Mouse (Mus musculus) liver, embryonic 14.5 days (tissue): ENCODE data around the gene Prlr.

Experiments
- CTCF ChIP-seq: IDR thresholded peaks from 2 replicates; pipeline ENCODE4 v1.5.1; 2016; ENCODE audit warnings: antibody characterized with exemption, low read depth, control low read depth
- EP300 ChIP-seq: IDR thresholded peaks from 2 replicates; pipeline ENCODE4 v1.6.1; 2016; ENCODE audit warnings: antibody characterized with exemption, low read depth

GRCm38 (mm10) chr15:10264885-10265284 is 87.8 kb downstream of the Prlr start:
- TF ChIP-seq CTCF: no peak
- TF ChIP-seq EP300: no peak
